Mouse (Mus musculus) ES-E14 (cell line): ENCODE data around the gene Il20. TPM values are rescaled to one million over a fixed set of nuclear protein-coding genes. Genes with fewer than 3 reads are reported as not detected.
A peak's percentile ranks its signal among the peaks of the same experiment; 100 is the strongest.

Experiments
- DNase-seq: peaks from one replicate; pipeline ENCODE4 v3.0.0-alpha.2; 2013; ENCODE audit warnings: low read depth, low spot score
- H3K27ac ChIP-seq: 2 replicates; pipeline ENCODE4 v1.5.1; 2012; ENCODE audit warnings: low read depth, mild to moderate bottlenecking, low read length, moderate library complexity, mixed read lengths; ENCODE audit not compliant: poor library complexity, insufficient read depth, severe bottlenecking
- H3K36me3 ChIP-seq: 2 replicates; pipeline ENCODE4 v1.6.1; 2012; ENCODE audit warnings: mild to moderate bottlenecking, low read length, moderate library complexity, mixed read lengths; ENCODE audit not compliant: control insufficient read depth, poor library complexity, insufficient read depth, severe bottlenecking
- H3K4me1 ChIP-seq, 2 experiments: fragments of 150-350 bp in 1 of 2; sonication (generic) in 1 of 2; 2 replicates each; pipeline ENCODE4 v1.6.1; 2012; ENCODE audit warnings: low read length in 2 of 2, mild to moderate bottlenecking in 1 of 2, mixed read lengths in 1 of 2; ENCODE audit not compliant: control insufficient read depth in 2 of 2, insufficient read depth in 2 of 2, poor library complexity in 1 of 2
- H3K4me3 ChIP-seq, 2 experiments: fragments of 150-350 bp in 1 of 2; sonication (generic) in 1 of 2; 2 replicates each; pipeline ENCODE4 v1.5.1; 2012; ENCODE audit warnings: low read length in 2 of 2, low read depth in 1 of 2, mild to moderate bottlenecking in 1 of 2, mixed read lengths in 1 of 2; ENCODE audit not compliant: insufficient read depth in 1 of 2, poor library complexity in 1 of 2, severe bottlenecking in 1 of 2
- H3K9ac ChIP-seq: 2 replicates; pipeline ENCODE4 v1.6.1; 2012; ENCODE audit warnings: low read depth, mild to moderate bottlenecking, low read length, mixed read lengths; ENCODE audit not compliant: poor library complexity, insufficient read depth, severe bottlenecking
- H3K9me3 ChIP-seq: fragments of 150-350 bp; sonication (generic); 2 replicates; pipeline ENCODE4 v1.6.1; 2012; ENCODE audit warnings: low read depth, mild to moderate bottlenecking, low read length; ENCODE audit not compliant: control insufficient read depth, insufficient read depth
- CHD2 ChIP-seq: IDR thresholded peaks from 2 replicates; pipeline ENCODE4 v1.6.1; 2014; ENCODE audit warnings: mild to moderate bottlenecking, low read depth, low read length, inconsistent platforms
- HCFC1 ChIP-seq: IDR thresholded peaks from 2 replicates; pipeline ENCODE4 v1.6.1; 2012; ENCODE audit warnings: low read length, inconsistent platforms, borderline replicate concordance; ENCODE audit not compliant: insufficient read depth
- MAFK ChIP-seq: IDR thresholded peaks from 2 replicates; pipeline ENCODE4 v1.6.1; 2014; ENCODE audit warnings: mild to moderate bottlenecking, low read depth, low read length, inconsistent platforms; ENCODE audit not compliant: insufficient read depth
- ZC3H11A ChIP-seq: IDR thresholded peaks from 2 replicates; pipeline ENCODE4 v1.6.1; 2012; ENCODE audit warnings: low read depth, mild to moderate bottlenecking, inconsistent platforms, low read length, borderline replicate concordance
- ZNF384 ChIP-seq: IDR thresholded peaks from 2 replicates; pipeline ENCODE4 v1.6.1; 2012; ENCODE audit warnings: low read depth, low read length, inconsistent platforms
- in situ Hi-C, 2 experiments: fragments of 600-800 bp; cut with MboI; formaldehyde crosslinking; loops; one replicate each; pipeline ENCODE4 v1.15.1; 2025; ENCODE audit warnings: low sequenced_read_pairs in 2 of 2, inconsistent platforms in 1 of 2; ENCODE audit not compliant: unreplicated experiment in 2 of 2
- total RNA-seq: library from RNA; depleted of rRNA; stranded (reverse); fragments of 300-350 nt; gene quantifications from 2 replicates; pipeline ENCODE4 v1.2.3, GENCODE M21; 2012

The Il20 gene
- total RNA-seq, 1 experiment = not detected

GRCm38 (mm10) chr1:130938192-130938591 is 26.9 kb upstream of the Il20 start:
- TF ChIP-seq CHD2 = no peak
- Histone ChIP-seq H3K27ac (no peak overlapping the region), H3K4me3 (no peak overlapping the region), H3K4me1 (no peaks in the 10 kb centered on the region), H3K9me3 (no peaks in the 10 kb centered on the region), H3K36me3 (no peaks in the 10 kb centered on the region), H3K9ac (no peak overlapping the region)
- DNase-seq = no peak
- in situ Hi-C loops = no loop called here

- TF ChIP-seq MAFK (no peak), HCFC1 (no peak), ZC3H11A (no peak), CHD2 (no peak), ZNF384 (no peak)
- in situ Hi-C loops = no loop called here
Observed at GRCm38 (mm10) chr1:130937170-130937569, 25.9 kb upstream of the Il20 start.

GRCm38 (mm10) chr1:130936351-130936750 is 25.1 kb upstream of the Il20 start:
- in situ Hi-C loops = no loop called here
- H3K9me3 ChIP-seq = no peaks in the 10 kb centered on the region
- no peak for DNase-seq
- H3K36me3 ChIP-seq = no peaks in the 10 kb centered on the region
- TF ChIP-seq HCFC1 (no peak), CHD2 (no peak), ZNF384 (no peak), ZC3H11A (no peak), MAFK (no peak)
- H3K27ac ChIP-seq = no peak overlapping the region
- no peak overlapping the region for H3K4me3 ChIP-seq
- H3K4me1 ChIP-seq = no peaks in the 10 kb centered on the region
- H3K9ac ChIP-seq = no peak overlapping the region

More at GRCm38 (mm10) chr1:130937170-130937569, 25.9 kb upstream of the Il20 start:
- Histone ChIP-seq H3K4me1 (no peaks in the 10 kb centered on the region), H3K27ac (no peak overlapping the region), H3K9me3 (no peaks in the 10 kb centered on the region), H3K4me3 (no peak overlapping the region), H3K9ac (no peak overlapping the region), H3K36me3 (no peaks in the 10 kb centered on the region)
- no peak for DNase-seq

- H3K4me3 ChIP-seq = no peak overlapping the region
- DNase-seq = peak; percentile 15
- no peaks in the 10 kb centered on the region for H3K9me3 ChIP-seq
- TF ChIP-seq ZC3H11A (0 out of 2 replicates have a peak, but pooled peaks have one; percentile 2), ZNF384 (no peak)
- H3K9ac ChIP-seq = no peak overlapping the region
- H3K27ac ChIP-seq = no peak overlapping the region
- no peaks in the 10 kb centered on the region for H3K4me1 ChIP-seq
- no peaks in the 10 kb centered on the region for H3K36me3 ChIP-seq
- in situ Hi-C loops = no loop called here
Observed at GRCm38 (mm10) chr1:130926484-130926883, 15.2 kb upstream of the Il20 start.

GRCm38 (mm10) chr1:130918323-130918980 is 7.2 kb upstream of the Il20 start:
- H3K9me3 ChIP-seq = no peaks in the 10 kb centered on the region

More at GRCm38 (mm10) chr1:130918323-130918980, 7.2 kb upstream of the Il20 start:
- Histone ChIP-seq H3K27ac (no peak overlapping the region), H3K9ac (no peak overlapping the region), H3K36me3 (no peaks in the 10 kb centered on the region), H3K4me3 (no peak overlapping the region), H3K4me1 (no peaks in the 10 kb centered on the region)
- in situ Hi-C loops = no loop called here
- TF ChIP-seq CHD2 = no peak
- peak; percentile 97 for TF ChIP-seq MAFK
- no peak for TF ChIP-seq ZC3H11A
- TF ChIP-seq HCFC1 = no peak
- no peak for TF ChIP-seq ZNF384
- DNase-seq = no peak
